Mouse (Mus musculus) fibroblast of lung, adult 2 months (primary cell): ENCODE data around the gene Gm11985.
A peak's percentile ranks its signal among the peaks of the same experiment; 100 is the strongest.

Experiments used
- DNase-seq: peaks from one replicate; pipeline ENCODE4 v3.0.0-alpha.2; 2011; ENCODE audit warnings: low read depth

Gene Gm11985

DNA sequence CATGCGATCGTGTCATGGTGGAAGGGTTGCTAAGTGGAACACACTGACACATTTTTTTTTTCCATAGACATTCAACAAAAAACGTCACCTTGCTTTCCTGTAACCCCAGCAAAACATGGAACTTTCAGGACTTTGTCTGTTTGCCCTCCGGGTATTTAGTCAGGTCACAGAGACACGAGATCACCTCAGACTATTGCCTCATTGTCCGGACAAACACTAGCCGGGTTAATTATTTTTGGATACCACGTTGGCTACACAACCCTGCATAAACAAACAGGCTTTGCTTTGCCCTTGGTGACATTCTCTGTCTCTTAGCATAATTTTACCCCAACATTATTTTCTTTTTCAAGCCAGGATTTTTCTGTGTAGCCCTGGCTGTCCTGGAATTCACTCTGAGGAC is 35.3 kb downstream of the Gm11985 start:
- DNase-seq = no peak

DNA sequence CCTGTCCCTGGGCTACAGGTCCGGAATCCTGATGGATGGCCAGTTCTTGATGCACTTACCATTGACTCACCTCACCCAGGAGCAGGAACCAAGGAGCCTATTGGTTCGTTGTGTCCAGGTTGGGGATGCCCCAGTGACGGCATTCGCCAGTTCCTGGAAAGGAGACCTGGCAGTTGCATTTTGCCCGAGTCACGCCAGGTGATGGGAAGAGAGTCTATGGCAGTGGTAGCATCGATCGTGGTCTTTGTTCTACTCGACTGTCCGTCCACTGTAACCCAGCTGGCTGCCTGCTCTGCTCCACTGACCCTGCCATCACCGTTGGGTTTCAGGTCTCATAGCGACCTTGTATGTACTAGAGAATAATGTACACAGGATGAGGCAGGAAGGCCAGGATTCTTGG is 36.0 kb downstream of the Gm11985 start:
- DNase-seq = no peak

DNA sequence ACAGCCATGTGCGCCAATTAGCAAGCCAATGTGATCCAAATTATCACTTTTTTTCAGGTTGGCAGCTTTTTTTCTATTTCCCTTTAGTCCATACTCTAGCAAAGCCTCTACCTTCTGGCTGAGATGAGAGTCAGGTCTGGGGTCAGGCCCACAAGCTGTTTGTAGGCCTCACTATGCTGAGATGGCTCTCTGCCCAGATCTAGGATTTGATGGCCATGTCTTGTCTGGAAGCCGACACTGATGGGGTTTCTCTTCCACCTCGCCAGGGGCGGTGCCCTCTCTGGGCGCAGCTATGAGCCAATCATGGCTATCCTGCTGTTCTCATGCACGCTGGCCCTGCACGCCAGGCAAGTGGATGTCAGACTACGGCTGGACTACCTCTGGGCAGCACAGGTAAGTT is 37.9 kb downstream of the Gm11985 start:
- no peak for DNase-seq

DNA sequence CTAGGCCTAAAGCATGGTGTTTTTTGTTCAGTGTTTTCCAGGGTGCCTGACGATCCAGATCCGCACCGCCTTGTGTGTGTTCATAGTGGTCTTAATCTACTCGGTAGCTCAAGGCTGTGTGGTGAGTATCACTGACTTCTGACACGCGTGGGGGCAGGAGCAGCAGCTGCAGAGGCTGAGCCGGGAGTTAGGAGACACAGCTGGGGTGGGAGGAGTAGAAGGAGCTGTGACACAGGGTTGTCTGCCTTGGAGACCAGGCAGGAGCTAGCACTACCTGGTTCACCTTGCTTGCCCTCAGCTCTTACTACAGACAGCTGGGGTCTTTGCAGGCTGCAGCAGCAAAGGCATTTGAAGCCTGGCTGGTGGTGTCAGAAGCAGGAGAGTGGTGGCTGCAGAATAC is 38.9 kb downstream of the Gm11985 start:
- DNase-seq = no peak

DNA sequence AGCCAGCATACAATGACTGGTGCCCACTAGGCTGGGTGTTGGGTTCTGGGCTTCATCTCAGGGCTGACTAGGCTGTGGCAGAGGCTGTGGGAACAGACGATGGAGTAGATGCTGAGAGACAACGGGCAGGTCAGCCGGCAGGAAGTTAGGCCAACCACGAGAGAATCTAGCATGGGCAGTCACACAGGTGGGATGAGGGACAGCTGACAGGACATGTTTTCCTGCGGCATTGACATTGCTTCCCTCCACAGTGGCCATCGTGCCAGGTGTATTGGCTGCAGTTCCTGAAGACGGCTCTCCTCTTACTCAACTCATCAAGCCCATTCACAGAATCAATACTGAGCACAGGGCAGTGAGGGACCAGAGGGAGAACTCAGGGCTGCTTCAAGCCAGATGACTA is 40.4 kb downstream of the Gm11985 start:
- no peak for DNase-seq

DNA sequence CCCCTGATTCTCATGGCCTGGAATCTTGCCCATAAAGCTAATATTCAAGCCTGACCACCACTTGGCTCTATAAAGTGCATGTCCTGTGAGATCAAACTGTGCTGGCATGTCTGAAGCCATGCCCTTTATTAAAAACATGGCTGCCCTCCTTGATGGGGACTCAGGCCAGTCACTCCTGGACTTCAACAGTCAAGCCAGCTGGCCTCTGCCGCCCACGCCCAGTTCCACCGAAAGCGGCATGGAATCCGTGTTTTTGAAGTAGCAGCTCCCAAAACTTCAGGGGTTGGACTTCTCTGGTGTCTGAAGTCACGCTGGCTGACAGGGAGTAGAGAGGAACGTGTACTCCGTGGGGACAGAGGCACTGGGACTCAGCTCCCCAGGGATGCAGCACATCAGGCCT is 40.8 kb downstream of the Gm11985 start:
- no peak for DNase-seq

DNA sequence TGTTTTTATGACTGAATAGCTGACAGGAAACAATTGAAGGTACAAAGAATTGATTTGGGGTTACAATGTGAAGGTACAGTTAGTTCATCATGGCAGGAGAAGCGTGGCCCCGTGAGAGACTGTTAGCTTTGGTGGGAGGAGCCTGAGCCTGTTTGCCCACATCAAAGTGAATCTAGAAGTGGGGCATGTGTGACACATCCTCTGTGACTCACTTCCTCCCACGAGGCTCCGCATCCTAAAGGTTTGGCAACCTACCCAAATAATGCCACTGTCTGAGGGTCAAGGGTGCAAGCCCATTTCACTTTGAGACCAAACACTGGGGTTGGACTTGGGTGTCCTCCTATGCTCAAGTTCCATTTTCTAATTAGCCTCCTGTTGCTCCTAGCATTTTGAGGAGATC is 43.1 kb downstream of the Gm11985 start:
- DNase-seq = no peak

DNA sequence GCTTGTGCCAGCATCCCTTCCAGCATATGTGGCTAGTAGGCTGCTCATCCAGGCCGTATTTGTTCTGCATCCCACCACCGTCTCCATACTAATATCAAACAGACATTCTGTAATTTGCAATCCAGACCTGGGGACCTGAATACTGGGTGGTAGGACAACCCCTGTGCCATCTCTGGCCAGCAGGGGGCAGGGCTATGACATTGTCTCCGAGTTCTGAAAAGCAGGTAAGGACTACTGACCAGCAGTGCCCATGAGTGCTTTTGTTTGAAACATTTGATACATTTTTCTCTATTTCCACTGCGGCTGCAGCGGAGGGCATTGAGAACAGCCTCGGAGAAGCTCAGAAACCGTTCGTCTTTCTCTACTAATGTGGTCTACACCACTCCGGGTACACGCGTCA is 44.0 kb downstream of the Gm11985 start:
- DNase-seq = no peak

DNA sequence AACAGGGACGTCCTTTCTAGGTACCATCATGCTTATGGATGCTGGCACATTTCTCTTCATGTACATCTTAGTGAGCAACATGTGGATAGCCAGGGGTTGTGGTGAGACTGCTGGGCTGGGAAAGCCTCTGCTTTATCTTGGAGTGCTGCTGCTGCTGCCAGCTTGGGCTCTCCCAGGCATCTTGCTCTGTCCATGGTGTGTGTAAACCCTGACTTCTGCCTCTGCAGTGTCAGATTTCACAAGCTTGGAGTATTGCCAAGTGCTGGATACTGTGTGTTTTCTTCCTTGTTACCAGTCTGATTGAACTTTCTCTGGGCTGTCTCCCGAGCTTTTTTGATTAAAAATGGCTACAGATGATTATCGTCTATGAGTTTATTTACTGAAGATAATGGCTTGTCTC is 45.6 kb downstream of the Gm11985 start:
- DNase-seq = peak; percentile 39

DNA sequence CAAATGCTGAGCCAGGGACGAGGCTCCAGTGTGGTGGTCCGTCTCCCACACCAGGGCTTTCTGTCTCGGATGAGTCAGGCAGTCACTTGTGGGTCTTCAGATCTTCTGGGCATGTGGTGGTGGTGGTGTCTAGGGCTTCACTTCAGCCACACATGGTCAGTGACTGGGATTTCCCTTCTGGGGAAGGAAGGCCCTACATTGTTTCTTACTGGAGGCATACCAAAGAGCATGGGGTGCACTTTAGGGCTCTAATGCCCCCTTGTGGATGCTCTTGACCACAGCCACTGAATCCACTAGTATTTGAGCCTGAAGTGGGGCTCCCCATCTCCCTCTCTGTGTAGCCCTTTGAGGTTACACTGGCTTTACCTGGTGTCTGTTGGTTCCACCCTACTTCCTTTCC is 47.9 kb downstream of the Gm11985 start:
- no peak for DNase-seq

DNA sequence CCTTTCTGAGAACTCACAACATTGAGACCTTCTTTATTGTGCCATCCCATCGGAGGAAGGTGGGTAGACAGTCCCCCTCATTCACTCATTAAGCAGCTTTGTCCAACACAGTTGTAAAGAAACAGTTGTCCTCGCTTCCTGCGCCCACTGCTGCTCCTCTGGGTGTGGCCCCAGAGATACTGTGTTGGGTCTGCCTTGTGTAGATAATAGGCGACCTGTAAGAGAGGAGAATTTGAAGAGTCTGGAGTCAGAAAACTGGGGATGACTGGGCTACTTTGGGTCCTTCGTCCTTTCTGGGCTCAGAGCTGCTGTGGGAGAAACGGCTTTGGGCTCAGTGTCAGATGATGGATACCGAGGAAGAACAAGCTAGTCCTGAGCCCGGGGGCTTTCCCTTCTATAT is 50.0 kb downstream of the Gm11985 start:
- no peak for DNase-seq

DNA sequence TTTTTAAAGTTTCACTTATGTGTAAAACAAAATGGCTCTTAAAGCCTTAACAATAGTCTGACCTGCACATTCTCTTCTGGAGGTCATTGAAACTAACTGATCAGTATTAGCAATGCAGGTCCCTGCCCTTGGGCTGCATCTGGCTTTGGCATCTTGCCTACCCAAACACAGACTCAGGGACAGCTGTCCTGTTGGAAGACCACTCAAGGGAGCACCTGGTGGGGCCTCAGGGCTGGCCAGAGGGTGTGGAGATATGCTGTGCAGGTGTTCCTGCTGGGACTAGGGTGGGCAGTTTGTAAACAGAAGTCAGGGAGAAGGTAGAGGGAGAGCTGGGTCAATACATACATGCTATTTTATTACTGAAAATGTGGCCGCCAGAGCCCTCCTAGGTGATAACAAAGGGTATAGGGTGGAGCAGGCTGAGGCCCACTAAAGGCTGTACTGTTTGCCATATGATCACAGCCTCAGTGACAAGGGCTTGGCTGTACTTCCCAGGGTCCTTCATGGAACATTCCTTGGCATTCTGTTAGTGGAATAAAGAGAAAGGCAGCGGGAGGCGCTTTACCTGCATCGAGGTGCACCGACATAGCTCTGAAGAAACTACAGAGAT is 52.0 kb downstream of the Gm11985 start:
- no peak for DNase-seq

DNA sequence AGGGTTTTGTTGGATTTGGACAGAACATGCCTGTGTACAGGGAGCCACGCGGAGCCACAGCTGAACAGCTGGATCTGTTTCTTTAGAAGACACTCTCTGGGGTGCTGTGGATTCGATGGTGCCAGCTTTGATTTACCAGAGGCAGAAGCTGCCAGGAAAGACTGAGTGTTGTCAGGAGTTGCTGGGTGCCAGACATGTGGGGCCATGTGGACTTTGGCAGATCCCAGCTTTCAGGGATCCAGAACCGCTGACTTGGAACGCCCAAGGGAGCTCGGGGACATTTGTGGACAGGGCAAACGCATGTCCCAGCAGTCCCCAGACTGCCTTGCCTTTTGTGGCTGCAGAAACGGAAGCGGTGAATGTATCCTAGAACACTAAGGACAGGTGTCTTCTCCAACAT is 52.6 kb downstream of the Gm11985 start:
- no peak for DNase-seq

DNA sequence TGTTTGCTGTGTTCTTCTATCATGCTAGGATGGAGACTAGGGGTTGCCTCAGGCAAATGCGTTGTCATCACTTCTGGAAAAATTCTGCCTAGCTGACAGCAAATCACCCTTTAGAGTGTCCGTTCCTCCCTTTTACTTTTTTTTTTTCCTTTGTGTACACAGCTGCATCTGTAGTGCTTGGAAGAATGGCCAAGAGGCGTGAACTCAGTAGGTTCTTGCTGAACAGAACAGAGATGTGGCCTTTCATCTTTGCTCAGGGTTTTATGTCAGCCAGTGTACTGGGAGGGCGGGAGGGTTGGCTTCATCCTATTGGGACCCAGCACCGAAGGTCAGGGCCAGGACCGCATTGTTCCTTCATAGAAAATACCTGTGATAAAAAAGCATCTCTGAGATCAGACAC is 53.1 kb downstream of the Gm11985 start:
- no peak for DNase-seq

DNA sequence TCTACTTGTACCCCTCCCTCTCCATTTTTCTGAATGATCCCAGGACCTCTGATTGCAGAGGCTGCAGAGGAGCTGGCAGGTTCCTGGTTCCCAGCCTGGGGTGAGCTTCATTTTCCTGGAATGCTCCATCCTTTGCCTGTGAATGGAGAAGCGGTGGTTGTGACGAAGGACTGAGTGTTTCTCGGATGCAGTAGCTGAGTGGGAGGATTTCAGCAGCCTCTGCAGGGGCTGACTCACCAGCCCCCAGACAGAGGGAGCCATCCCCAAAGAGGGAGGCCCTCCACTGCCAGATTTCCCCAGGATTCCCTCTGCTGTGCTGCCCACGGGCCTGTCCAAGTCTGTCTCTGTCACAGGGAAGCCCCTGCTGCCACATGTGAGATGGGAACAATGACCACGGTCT is 54.0 kb downstream of the Gm11985 start:
- DNase-seq = peak; percentile 12

DNA sequence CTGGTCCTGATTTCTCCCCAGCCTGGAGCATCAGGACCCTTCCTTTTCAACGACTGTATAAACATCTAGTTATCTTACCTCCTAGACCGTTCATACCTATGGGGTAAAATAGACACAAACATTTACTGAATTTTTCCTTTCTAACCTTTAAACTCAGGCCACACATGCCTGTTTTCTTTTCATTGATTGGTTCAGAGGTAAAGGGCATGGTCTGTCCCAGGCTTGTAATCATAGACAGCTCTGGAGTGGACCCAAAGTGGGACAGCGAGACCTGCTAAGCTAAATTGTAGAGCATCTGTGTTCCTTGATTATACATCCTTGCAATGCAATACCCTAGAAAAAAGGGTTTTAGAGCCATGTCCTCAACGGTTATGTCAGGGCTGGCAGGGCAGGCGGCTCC is 54.6 kb downstream of the Gm11985 start:
- no peak for DNase-seq
